In genomic region chr6:114012834-114013233, GRCm38 (mm10) we compare ENCODE assay signal across 10 mouse cellular contexts. TPM values are rescaled to one million over a fixed set of nuclear protein-coding genes. Genes with fewer than 3 reads are reported as not detected.
DNase-seq lines count a peak whose midpoint lies in the region; ATAC-seq lines count a peak whose summit lies in the region.
"Had no signal": no experiment of that assay in that cellular context is flagged by ENCODE, and none has a peak within 500 bp of the region (broad histone marks: within the 10 kb centered on the region; RNA-seq: fewer than 3 reads in every experiment).

No protein-coding gene starts in this region.

- no peak overlapping the region for H3K4me3 ChIP-seq in midbrain, embryonic 10.5 days
- H3K4me3 ChIP-seq: megakaryocyte, embryonic 14.5 days had no signal

- H3K27ac ChIP-seq in midbrain, embryonic 10.5 days (replicated peaks) = no peak overlapping the region

- ATAC-seq in megakaryocyte-erythroid progenitor cell, adult 5-6 weeks (replicated peaks; ENCODE audit: low FRiP score, low TSS enrichment, poor library complexity, severe bottlenecking) = no peak

- H3K9me3 ChIP-seq in midbrain, embryonic 10.5 days (replicated peaks) = no peaks in the 10 kb centered on the region
- H3K9me3 ChIP-seq: megakaryocyte, embryonic 14.5 days had no signal

- peaks cover 3% of the 10 kb centered on the region; the same call in 1 of the 2 replicates for H3K27me3 ChIP-seq in midbrain, embryonic 10.5 days (ENCODE audit: low read depth, poor library complexity, severe bottlenecking)

- WGBS in midbrain, embryonic 10.5 days = 37% methylated on average over 9 of the region's 9 CpGs

- intact Hi-C loops in heart, postnatal 36 days (cut with DNase I) = no loop called here

- peaks cover 10% of the 10 kb centered on the region for H3K4me1 ChIP-seq in midbrain, embryonic 10.5 days
- H3K4me1 ChIP-seq: megakaryocyte, embryonic 14.5 days had no signal

- peak; percentile 44 to 46 for DNase-seq in cerebellum, adult 18-20 months
- DNase-seq in cerebellum, postnatal 14 days = no peak
- peak; percentile 42 for DNase-seq in gastrocnemius, adult 18-20 months (ENCODE audit: low spot score)
- DNase-seq in kidney, postnatal 36 days = peak; percentile 88 to 90
- DNase-seq in lung, postnatal 36 days = peak; percentile 29
- DNase-seq in midbrain, embryonic 10.5 days (ENCODE audit: low spot score) = no peak
- no peak for DNase-seq in heart, postnatal 36 days

- no peaks in the 10 kb centered on the region for H3K36me3 ChIP-seq in midbrain, embryonic 10.5 days

RNA-seq across cellular contexts. Expression of gene Atp2b2, which starts 29.6 kb away (rescaled TPM):
- under 1 TPM; 0.16 to 0.31 TPM for total RNA-seq in gastrocnemius, adult 18-20 months (2021)
- 1.1 and 2.1 TPM in 2 replicates for polyA plus RNA-seq in midbrain, embryonic 10.5 days (2016; fragmentation: Nextera tagmentation; extraction: Ambion mirVana)
- under 1 TPM; 0.73 to 0.75 TPM for total RNA-seq in heart, postnatal 36 days (2021)
- total RNA-seq in megakaryocyte-erythroid progenitor cell, adult 5-6 weeks (2014; fragmentation: Nextera tagmentation) = not detected in 2 replicates
- not detected in 2 replicates for total RNA-seq in megakaryocyte-erythroid progenitor cell, adult 5-6 weeks (2017)
- polyA plus RNA-seq: C2C12 had no signal

Comparison
In these comparisons a context has a peak if more than half of its experiments do, and no peak if none do; other contexts are left out.
1. DNase-seq: peak in cerebellum, adult 18-20 months (2 of 2), gastrocnemius, adult 18-20 months (single experiment), kidney, postnatal 36 days (2 of 2) and lung, postnatal 36 days (single experiment); none in cerebellum, postnatal 14 days (0 of 2), midbrain, embryonic 10.5 days (single experiment) and heart, postnatal 36 days (0 of 2).